Mouse (Mus musculus): Measurements from ENCODE around the gene Ppp1r27.
"Not testable (repeated sequence)": the region's sequence is repeated elsewhere in the genome, so short reads cannot be mapped to it uniquely, and the experiment has no call there.

The Ppp1r27 gene

GRCm38 (mm10) chr11:120550810-120551440, at the start of gene Ppp1r27:
Ppp1r27 (minus strand) TSS chr11:120551132.
- DNase-seq (ENCODE audit: low spot score in 2 of 2): peak in 1 of 2 experiments; percentile 62

- no peak for DNase-seq (ENCODE audit: low spot score in 2 of 2)
These were observed 49.8 kb upstream of the Ppp1r27 start for GRCm38 (mm10) chr11:120600716-120601115.

GRCm38 (mm10) chr11:120598990-120599549, 48.1 kb upstream of the Ppp1r27 start:
- DNase-seq (ENCODE audit: low spot score in 2 of 2): no peak

- peak; percentile 94 to 97 for DNase-seq (ENCODE audit: low spot score in 2 of 2)
These were observed 47.5 kb upstream of the Ppp1r27 start, which contains the start of the genes Alyref and Anapc11 for GRCm38 (mm10) chr11:120598283-120598989. Alyref (minus strand) TSS chr11:120598365. Anapc11 (plus strand) TSS chr11:120598421.

GRCm38 (mm10) chr11:120597240-120598235, 46.6 kb upstream of the Ppp1r27 start:
- DNase-seq (ENCODE audit: low spot score in 2 of 2): peak; percentile 43 to 80

- no peak for DNase-seq (ENCODE audit: low spot score in 2 of 2)
These were observed 37.6 kb upstream of the Ppp1r27 start for GRCm38 (mm10) chr11:120588531-120588930.

- no peak for DNase-seq (ENCODE audit: low spot score in 2 of 2)
These were observed 33.0 kb upstream of the Ppp1r27 start for GRCm38 (mm10) chr11:120583937-120584336.

- not testable (repeated sequence) for DNase-seq (ENCODE audit: low spot score in 2 of 2)
These were observed 32.0 kb upstream of the Ppp1r27 start for GRCm38 (mm10) chr11:120582982-120583293.

- peak; percentile 65 to 75 for DNase-seq (ENCODE audit: low spot score in 2 of 2)
These were observed 31.5 kb upstream of the Ppp1r27 start for GRCm38 (mm10) chr11:120582268-120582981.

- DNase-seq (ENCODE audit: low spot score in 2 of 2): peak; percentile 87 to 94
These were observed 30.7 kb upstream of the Ppp1r27 start, which contains the start of gene Arhgdia for GRCm38 (mm10) chr11:120581490-120582267. Arhgdia (minus strand) TSS chr11:120581624.

- DNase-seq (ENCODE audit: low spot score in 2 of 2): peak; percentile 52 to 81
These were observed 30.0 kb upstream of the Ppp1r27 start for GRCm38 (mm10) chr11:120580871-120581331.

- DNase-seq (ENCODE audit: low spot score in 2 of 2): peak; percentile 50 to 78
These were observed 29.3 kb upstream of the Ppp1r27 start for GRCm38 (mm10) chr11:120580190-120580589.

- DNase-seq (ENCODE audit: low spot score in 2 of 2): peak; percentile 82 to 94
These were observed 28.6 kb upstream of the Ppp1r27 start for GRCm38 (mm10) chr11:120579316-120580107.

- DNase-seq (ENCODE audit: low spot score in 2 of 2): peak in 1 of 2 experiments; percentile 67
These were observed 27.8 kb upstream of the Ppp1r27 start for GRCm38 (mm10) chr11:120578694-120579243.

- DNase-seq (ENCODE audit: low spot score in 2 of 2): no peak
These were observed 27.2 kb upstream of the Ppp1r27 start for GRCm38 (mm10) chr11:120578024-120578693.

- no peak for DNase-seq (ENCODE audit: low spot score in 2 of 2)
These were observed 26.5 kb upstream of the Ppp1r27 start for GRCm38 (mm10) chr11:120577211-120578023.

GRCm38 (mm10) chr11:120576365-120576981, 25.5 kb upstream of the Ppp1r27 start:
- no peak for DNase-seq (ENCODE audit: low spot score in 2 of 2)
